Mouse (Mus musculus): ENCODE results near the gene Smarcd2.

DNA sequence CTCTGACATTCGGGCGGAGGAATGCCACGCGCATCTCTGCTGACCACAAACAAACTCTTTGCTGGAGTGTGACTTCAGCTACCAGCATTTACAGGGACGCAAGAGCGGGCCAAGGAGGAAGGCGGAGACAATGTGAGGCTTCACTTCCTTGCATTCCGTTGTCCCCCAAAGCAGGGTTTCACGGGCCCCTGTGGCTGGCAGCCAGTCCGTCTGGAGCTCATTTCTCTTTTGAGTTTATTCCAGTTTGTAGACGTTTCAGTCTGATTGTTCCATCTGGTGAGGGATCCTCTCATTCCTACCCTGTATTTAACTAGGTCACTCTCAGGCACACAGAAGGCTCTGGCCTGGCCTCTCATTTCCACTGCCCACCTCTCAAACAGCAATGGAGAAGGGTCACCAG, 14.2 kb upstream of the Smarcd2 start:
- no peak for TF ChIP-seq CTCF (IDR thresholded peaks at IDR 0.05; ENCODE audit: low read depth, low read length)
- no peak for TF ChIP-seq POLR2A (IDR thresholded peaks at IDR 0.05; ENCODE audit: borderline replicate concordance, low read depth, low read length)

Data from bone marrow macrophage, adult 2 months (primary cell).